Mouse (Mus musculus) erythroblast, embryonic 14.5 days (primary cell): Measurements from ENCODE around the gene Arnt.

ENCODE experiments used
- GATA1 ChIP-seq: IDR thresholded peaks from 2 replicates; pipeline ENCODE4 v1.6.1; 2012; ENCODE audit warnings: low read length, inconsistent platforms, mixed read lengths
- TAL1 ChIP-seq: IDR thresholded peaks from 3 replicates; pipeline ENCODE4 v1.6.1; 2012; ENCODE audit warnings: low read length, inconsistent platforms, mixed read lengths

- TF ChIP-seq TAL1 (no peak), GATA1 (no peak)
These were observed 54.5 kb downstream of the Arnt start for GRCm38 (mm10) chr3:95488679-95489078.
